Mouse (Mus musculus): ENCODE data around the gene Ddah1.
"Not testable (repeated sequence)": the region's sequence is repeated elsewhere in the genome, so short reads cannot be mapped to it uniquely, and the experiment has no call there.

Ddah1 gene

DNA sequence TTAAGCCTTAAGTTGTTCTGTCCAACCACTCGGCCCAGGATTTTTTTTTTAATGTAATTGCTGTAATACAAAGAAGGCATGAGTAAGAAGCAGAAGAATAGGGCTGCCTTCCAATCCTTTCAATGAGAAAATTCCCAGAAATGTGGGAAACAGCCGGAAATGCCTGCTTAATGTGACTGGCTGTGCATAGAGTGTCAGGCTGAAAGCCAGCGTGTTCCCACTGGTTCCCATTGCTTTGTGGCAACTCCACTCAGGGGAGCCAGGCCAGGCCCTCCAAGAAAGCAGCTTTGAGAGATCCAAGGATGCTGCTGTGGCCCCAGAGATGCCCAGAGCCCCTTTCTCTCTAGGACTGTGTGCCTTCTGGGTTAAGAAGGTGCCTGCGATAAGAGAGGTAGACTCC lies 126.9 kb downstream of the Ddah1 start:
- in situ Hi-C loops (cut with MboI; ENCODE audit: low pct_unique_long_range_greater_than_20kb in 1 of 2, low sequenced_read_pairs in 2 of 2, unreplicated experiment in 1 of 2) = no loop called here

DNA sequence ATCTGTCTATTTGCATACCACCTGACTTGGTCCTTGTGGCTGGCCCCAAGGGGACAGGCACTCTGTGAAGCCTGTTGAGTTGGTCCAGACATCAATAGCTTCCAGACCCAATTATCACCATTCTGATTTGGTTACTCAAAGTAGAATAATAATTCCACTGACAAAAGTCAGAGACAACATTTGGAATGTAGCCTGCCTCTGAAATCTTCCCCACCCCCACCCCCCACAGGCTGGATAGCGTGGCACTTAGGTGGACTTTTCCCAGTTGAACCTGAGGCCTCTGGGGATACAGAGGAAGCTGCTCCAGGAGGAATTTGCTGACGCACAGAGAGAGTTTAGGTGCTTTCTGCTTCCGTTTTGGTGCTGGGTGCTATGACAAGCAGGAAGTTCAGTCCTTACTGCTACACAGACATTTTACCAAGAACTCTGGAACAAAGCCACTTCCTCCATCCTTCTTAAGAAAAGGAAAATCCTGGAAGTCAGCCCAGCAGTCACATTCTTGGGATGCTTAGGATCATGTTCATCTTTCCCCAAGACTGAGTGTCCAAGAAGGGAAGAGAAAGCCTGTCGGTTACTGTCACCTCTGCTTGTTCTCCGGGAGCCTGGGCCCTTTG lies 127.5 kb downstream of the Ddah1 start:
- in situ Hi-C loops (cut with MboI; ENCODE audit: low pct_unique_long_range_greater_than_20kb in 1 of 2, low sequenced_read_pairs in 2 of 2, unreplicated experiment in 1 of 2) = no loop called here

DNA sequence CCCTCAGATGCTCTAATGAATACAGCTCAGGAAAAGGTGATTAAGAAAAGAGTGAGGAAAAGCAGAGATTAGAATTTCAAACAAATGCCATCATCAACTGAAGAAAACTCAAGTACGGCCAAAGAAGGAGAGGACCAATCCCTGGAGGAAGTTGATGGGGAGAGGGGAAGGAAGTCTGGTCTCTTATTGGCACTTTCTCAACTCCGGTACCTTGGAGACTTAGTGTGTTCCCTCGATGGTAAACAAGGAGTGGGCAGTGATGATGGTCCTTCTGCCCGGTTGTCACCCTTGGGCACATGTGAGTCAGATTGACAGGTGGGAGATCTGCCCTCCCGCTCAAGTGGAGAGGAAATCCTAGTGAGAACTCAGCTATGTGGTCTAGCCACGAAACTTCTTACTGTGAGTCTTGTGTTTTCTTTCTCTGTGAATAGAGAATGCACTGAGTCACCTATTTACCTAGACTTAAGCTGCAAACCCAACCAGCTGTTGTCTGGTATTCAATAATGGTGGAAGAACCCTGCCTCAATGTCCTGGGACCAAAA lies 129.0 kb downstream of the Ddah1 start:
- in situ Hi-C loops (cut with MboI; ENCODE audit: low pct_unique_long_range_greater_than_20kb in 1 of 2, low sequenced_read_pairs in 2 of 2, unreplicated experiment in 1 of 2) = no loop called here

- in situ Hi-C loops (cut with MboI; ENCODE audit: low pct_unique_long_range_greater_than_20kb in 1 of 2, low sequenced_read_pairs in 2 of 2, unreplicated experiment in 1 of 2) = no loop called here
These were observed 132.1 kb downstream of the Ddah1 start for GRCm38 (mm10) chr3:145890346-145891132.

DNA sequence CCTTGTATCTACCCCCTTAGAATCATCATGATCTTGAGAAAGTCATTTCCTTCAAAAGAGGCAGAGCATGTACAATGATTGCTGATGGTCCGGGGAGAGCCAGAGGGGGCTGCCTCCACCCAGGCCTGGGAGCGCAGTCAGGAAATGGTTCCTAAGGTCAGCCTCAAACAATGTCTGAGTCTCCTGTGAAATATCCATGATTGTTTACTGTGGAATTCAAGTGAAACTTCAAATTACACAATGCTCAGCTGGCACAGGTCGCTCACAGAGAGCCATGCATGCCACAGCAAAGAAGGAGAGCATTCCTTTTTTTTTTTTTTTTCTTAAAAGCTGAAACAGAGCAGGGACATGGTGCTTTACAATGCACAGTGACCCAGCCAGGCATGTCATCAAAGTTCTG lies 134.0 kb downstream of the Ddah1 start:
- in situ Hi-C loops (cut with MboI; ENCODE audit: low pct_unique_long_range_greater_than_20kb in 1 of 2, low sequenced_read_pairs in 2 of 2, unreplicated experiment in 1 of 2) = no loop called here

- in situ Hi-C loops (cut with MboI; ENCODE audit: low pct_unique_long_range_greater_than_20kb in 1 of 2, low sequenced_read_pairs in 2 of 2, unreplicated experiment in 1 of 2) = no loop called here
These were observed 135.7 kb downstream of the Ddah1 start for GRCm38 (mm10) chr3:145894131-145894530.

DNA sequence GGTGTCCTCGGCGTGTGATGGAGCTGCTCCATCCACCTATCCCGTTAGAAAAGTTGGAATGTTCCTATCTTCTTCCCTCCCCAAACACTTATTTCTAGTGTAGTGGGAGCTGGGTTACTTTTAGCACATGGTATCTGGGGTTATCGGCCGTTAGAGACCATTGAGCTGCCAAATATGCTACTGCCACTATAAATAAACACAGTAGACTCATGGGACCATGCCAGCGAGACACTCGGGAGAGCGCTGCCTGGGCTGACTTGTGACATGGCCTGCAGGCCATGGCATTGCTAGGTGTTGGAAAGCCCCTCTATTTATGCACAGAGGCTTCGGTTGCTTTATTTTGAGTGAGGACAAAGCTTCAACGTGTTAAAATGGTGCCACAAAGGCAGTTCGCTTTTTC lies 139.3 kb downstream of the Ddah1 start:
- in situ Hi-C loops (cut with MboI; ENCODE audit: low pct_unique_long_range_greater_than_20kb in 1 of 2, low sequenced_read_pairs in 2 of 2, unreplicated experiment in 1 of 2) = no loop called here

DNA sequence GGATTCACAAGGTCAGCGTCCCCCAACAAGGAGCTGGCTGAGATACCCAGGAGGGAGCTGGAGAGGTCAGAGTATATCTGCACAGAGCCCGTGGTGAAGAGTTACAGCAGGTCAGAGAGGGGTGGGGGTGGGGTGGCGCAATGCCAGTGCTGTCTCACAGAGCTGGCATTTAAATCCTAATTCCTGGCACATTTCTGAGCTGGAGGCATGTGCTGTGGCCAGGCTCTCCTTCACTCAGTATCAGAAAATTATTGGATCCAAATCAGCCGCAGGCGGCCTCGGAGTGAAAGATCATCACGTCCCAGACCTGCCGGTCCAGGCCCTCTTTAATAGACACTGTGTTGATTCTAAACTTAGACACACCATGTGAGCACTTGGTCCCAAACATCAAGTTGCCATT lies 141.4 kb downstream of the Ddah1 start:
- in situ Hi-C loops (cut with MboI; ENCODE audit: low pct_unique_long_range_greater_than_20kb in 1 of 2, low sequenced_read_pairs in 2 of 2, unreplicated experiment in 1 of 2) = loop anchor here (10.0 kb wide), 3 partner anchors 275 to 485 kb away; no protein-coding TSS in a partner anchor

GRCm38 (mm10) chr3:145903530-145903929 lies 145.1 kb downstream of the Ddah1 start:
- in situ Hi-C loops (cut with MboI; ENCODE audit: low pct_unique_long_range_greater_than_20kb in 1 of 2, low sequenced_read_pairs in 2 of 2, unreplicated experiment in 1 of 2) = loop anchor here (10.0 kb wide), 3 partner anchors 279 to 489 kb away; no protein-coding TSS in a partner anchor

GRCm38 (mm10) chr3:145904850-145905776 lies 146.6 kb downstream of the Ddah1 start:
- in situ Hi-C loops (cut with MboI; ENCODE audit: low pct_unique_long_range_greater_than_20kb in 1 of 2, low sequenced_read_pairs in 2 of 2, unreplicated experiment in 1 of 2) = loop anchor here (10.0 kb wide), 3 partner anchors 280 to 490 kb away; no protein-coding TSS in a partner anchor

DNA sequence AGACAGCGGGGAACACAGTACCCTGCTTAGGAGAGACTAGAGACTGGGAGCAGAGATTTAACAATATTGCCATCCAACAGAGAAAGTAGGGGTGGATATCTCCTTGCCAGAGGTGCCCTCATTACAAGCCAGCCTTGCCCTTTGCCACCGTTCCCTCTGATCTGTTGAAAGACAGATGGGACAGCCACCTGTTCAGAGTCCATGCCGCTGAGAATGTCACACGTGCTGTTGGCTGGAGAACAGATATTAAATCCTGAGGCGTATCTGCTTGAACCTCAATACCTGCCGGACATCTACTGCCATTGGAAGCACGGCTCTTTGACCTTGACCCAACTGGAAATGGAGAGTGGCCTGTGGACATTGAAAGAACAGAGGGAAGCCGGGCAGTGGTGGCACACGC lies 148.1 kb downstream of the Ddah1 start:
- in situ Hi-C loops (cut with MboI; ENCODE audit: low pct_unique_long_range_greater_than_20kb in 1 of 2, low sequenced_read_pairs in 2 of 2, unreplicated experiment in 1 of 2) = loop anchor here (10.0 kb wide), 3 partner anchors 282 to 492 kb away; no protein-coding TSS in a partner anchor

DNA sequence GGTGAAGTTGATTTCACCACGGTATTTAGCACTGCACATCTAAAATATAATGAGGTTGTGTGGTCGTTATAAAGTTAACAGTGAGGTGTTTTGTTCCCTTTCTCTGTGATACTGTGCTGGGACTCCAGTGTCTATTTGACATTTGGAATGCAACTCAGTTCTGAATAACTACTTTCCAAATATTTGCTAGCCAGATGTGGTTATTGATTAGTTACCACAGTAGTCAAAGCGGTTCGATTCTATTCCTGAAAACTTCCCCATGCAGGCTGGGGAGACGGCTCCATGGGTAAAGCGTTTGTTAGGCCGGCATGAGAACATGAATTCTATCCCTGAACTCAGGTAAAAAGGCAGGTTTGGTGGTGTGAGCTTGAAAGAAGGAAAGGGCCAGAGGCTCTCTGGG lies 154.0 kb downstream of the Ddah1 start:
- in situ Hi-C loops (cut with MboI; ENCODE audit: low pct_unique_long_range_greater_than_20kb in 1 of 2, low sequenced_read_pairs in 2 of 2, unreplicated experiment in 1 of 2) = no loop called here

- in situ Hi-C loops (cut with MboI; ENCODE audit: low pct_unique_long_range_greater_than_20kb in 1 of 2, low sequenced_read_pairs in 2 of 2, unreplicated experiment in 1 of 2) = no loop called here
These were observed 154.8 kb downstream of the Ddah1 start for GRCm38 (mm10) chr3:145913263-145913662.

DNA sequence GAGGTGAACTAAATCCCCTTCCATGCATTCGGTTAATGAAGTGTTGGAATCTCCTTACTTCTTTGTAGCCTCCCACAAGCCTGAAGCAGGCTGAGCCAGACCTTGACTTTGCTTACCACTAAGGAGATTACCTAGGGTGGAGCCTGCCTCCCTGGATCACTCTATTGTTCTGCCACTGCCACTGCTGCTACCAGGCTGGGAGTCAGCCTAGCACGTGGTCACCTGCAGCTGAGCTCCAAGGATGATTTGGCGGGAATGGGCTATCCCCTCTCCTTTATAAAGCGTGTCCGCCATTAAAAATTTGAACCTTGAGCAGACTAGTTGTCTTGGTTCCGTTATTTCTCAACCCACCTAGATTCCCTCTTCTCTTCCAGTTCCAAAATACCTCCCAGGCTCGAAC lies 155.5 kb downstream of the Ddah1 start:
- in situ Hi-C loops (cut with MboI; ENCODE audit: low pct_unique_long_range_greater_than_20kb in 1 of 2, low sequenced_read_pairs in 2 of 2, unreplicated experiment in 1 of 2) = not testable (repeated sequence)

DNA sequence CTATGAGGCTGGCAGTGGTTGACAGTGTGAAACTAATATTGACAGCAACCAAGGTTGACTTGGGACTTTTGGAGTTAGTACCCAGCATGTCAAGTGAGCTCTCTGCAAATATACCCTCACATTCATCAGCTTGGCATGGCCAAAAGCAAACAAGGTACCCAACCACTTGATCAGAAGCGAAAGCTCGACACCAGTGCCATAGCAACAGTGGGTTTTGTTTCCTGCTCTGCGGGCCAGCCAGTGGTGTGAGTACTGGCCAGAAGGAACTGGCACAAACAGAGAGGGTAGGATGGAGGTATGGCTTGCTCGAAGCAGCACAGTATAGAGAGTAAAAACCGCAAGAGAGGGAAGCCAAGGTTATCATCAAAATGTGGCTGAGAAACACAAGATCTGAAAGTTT lies 157.9 kb downstream of the Ddah1 start:
- in situ Hi-C loops (cut with MboI; ENCODE audit: low pct_unique_long_range_greater_than_20kb in 1 of 2, low sequenced_read_pairs in 2 of 2, unreplicated experiment in 1 of 2) = no loop called here

DNA sequence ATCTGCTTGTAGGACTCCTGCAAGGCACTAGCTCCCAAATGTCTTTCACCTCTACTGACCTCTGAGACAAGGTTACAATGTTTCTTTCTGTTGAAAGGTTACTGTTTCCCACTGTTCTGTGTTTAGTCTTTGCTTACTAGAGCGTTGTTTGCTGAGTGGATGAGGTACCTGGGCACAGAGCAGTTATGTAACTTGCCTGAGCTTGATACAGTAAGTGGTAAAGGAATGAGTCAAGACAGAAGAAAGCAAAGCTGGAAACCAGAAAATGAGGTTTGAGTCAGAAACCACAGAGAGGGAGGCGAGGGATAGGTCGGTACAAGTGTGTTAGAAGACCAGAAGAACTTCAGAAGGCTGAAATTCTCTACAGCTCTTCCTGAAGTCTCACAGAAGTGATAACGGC lies 158.4 kb downstream of the Ddah1 start:
- in situ Hi-C loops (cut with MboI; ENCODE audit: low pct_unique_long_range_greater_than_20kb in 1 of 2, low sequenced_read_pairs in 2 of 2, unreplicated experiment in 1 of 2) = no loop called here

- in situ Hi-C loops (cut with MboI; ENCODE audit: low pct_unique_long_range_greater_than_20kb in 1 of 2, low sequenced_read_pairs in 2 of 2, unreplicated experiment in 1 of 2) = no loop called here
These were observed 163.8 kb downstream of the Ddah1 start, which contains the start of gene Bcl10 for GRCm38 (mm10) chr3:145922019-145922854. TSS of gene Bcl10 (plus strand) at chr3:145922804.

GRCm38 (mm10) chr3:145922971-145923370 lies 164.5 kb downstream of the Ddah1 start:
- in situ Hi-C loops (cut with MboI; ENCODE audit: low pct_unique_long_range_greater_than_20kb in 1 of 2, low sequenced_read_pairs in 2 of 2, unreplicated experiment in 1 of 2) = no loop called here
